Mouse (Mus musculus) CH12.LX (cell line): ENCODE results near the gene Tbcel. TPM values are rescaled to one million over a fixed set of nuclear protein-coding genes. Genes with fewer than 3 reads are reported as not detected.

Experiments used
- DNase-seq: peaks from one replicate; pipeline ENCODE4 v3.0.0-alpha.2; 2013; ENCODE audit errors: extremely low read depth
- H3K27ac ChIP-seq: 2 replicates; pipeline ENCODE4 v1.5.1; 2012; ENCODE audit warnings: low read depth, mild to moderate bottlenecking, control low read depth, moderate library complexity; ENCODE audit not compliant: insufficient read depth
- H3K27me3 ChIP-seq: replicated peaks from 2 replicates; pipeline ENCODE3; 2012; ENCODE audit warnings: inconsistent platforms
- H3K36me3 ChIP-seq, 2 experiments: replicated peaks in 1 of 2; 2 replicates each; pipeline versions ENCODE3 to v1.6.1; 2012; ENCODE audit warnings: inconsistent platforms in 1 of 2, low read length in 1 of 2, mild to moderate bottlenecking in 1 of 2, mixed read lengths in 1 of 2, moderate library complexity in 1 of 2; ENCODE audit not compliant: control insufficient read depth in 1 of 2, insufficient read depth in 1 of 2
- H3K4me1 ChIP-seq, 2 experiments: 2 replicates each; pipeline ENCODE4 v1.6.1; 2012; ENCODE audit warnings: inconsistent platforms in 1 of 2, moderate library complexity in 1 of 2; ENCODE audit not compliant: insufficient read depth in 2 of 2, control insufficient read depth in 1 of 2
- H3K4me2 ChIP-seq: 2 replicates; pipeline ENCODE4 v1.6.1; 2012; ENCODE audit warnings: low read depth, mild to moderate bottlenecking, control low read depth; ENCODE audit not compliant: poor library complexity, insufficient read depth, severe bottlenecking
- H3K4me3 ChIP-seq, 3 experiments: fragments of 150-350 bp in 1 of 3; sonication (generic) in 1 of 3; replicated peaks in 1 of 3; 2 replicates each; pipeline versions ENCODE3 to v1.5.1; 2011 to 2012; ENCODE audit warnings: low read depth in 2 of 3, low read length in 2 of 3, mild to moderate bottlenecking in 2 of 3, moderate library complexity in 2 of 3, control low read depth in 1 of 3, improper control_type of control experiment in 1 of 3, inconsistent platforms in 1 of 3, mixed read lengths in 1 of 3; ENCODE audit not compliant: poor library complexity in 1 of 3
- H3K79me2 ChIP-seq: replicated peaks from 2 replicates; pipeline ENCODE4 v1.6.1; 2012; ENCODE audit warnings: mild to moderate bottlenecking, moderate library complexity; ENCODE audit not compliant: control insufficient read depth, poor library complexity, insufficient read depth, severe bottlenecking; ENCODE audit errors: extremely low read depth
- H3K9ac ChIP-seq: 2 replicates; pipeline ENCODE4 v1.6.1; 2012; ENCODE audit warnings: low read depth, mild to moderate bottlenecking, control low read depth, moderate library complexity; ENCODE audit not compliant: insufficient read depth
- H3K9me3 ChIP-seq: replicated peaks from 2 replicates; pipeline ENCODE3; 2012; ENCODE audit warnings: low read length, inconsistent platforms, mixed read lengths
- CHD1 ChIP-seq: IDR thresholded peaks from 2 replicates; pipeline ENCODE4 v1.6.1; 2012; ENCODE audit warnings: low read depth, low read length, improper control_type of control experiment, inconsistent platforms
- CHD2 ChIP-seq: IDR thresholded peaks from 2 replicates; pipeline ENCODE4 v1.6.1; 2011; ENCODE audit warnings: low read length, improper control_type of control experiment
- CTCF ChIP-seq, 2 experiments: IDR thresholded peaks in 1 of 2; conservative IDR thresholded peaks in 1 of 2; 2 replicates each; pipeline ENCODE4 v1.5.1; 2011 to 2012; ENCODE audit warnings: low read depth in 2 of 2, low read length in 2 of 2, improper control_type of control experiment in 1 of 2, inconsistent platforms in 1 of 2, mild to moderate bottlenecking in 1 of 2, moderate library complexity in 1 of 2
- E2F4 ChIP-seq: IDR thresholded peaks from 2 replicates; pipeline ENCODE4 v1.6.1; 2011; ENCODE audit warnings: low read depth, low read length, improper control_type of control experiment; ENCODE audit not compliant: insufficient replicate concordance
- ELF1 ChIP-seq: IDR thresholded peaks from 2 replicates; pipeline ENCODE4 v1.6.1; 2014; ENCODE audit warnings: low read depth, mild to moderate bottlenecking, inconsistent platforms, low read length, improper control_type of control experiment
- EP300 ChIP-seq: IDR thresholded peaks from 2 replicates; pipeline ENCODE4 v1.6.1; 2011; ENCODE audit warnings: low read length, improper control_type of control experiment
- ETS1 ChIP-seq: conservative IDR thresholded peaks from 2 replicates; pipeline ENCODE4 v1.6.1; 2012; ENCODE audit warnings: low read depth, mild to moderate bottlenecking, inconsistent platforms, low read length, improper control_type of control experiment, moderate library complexity
- GABPA ChIP-seq: IDR thresholded peaks from 2 replicates; pipeline ENCODE4 v1.6.1; 2012; ENCODE audit warnings: low read depth, low read length, improper control_type of control experiment, inconsistent platforms; ENCODE audit not compliant: insufficient replicate concordance
- HCFC1 ChIP-seq: IDR thresholded peaks from 2 replicates; pipeline ENCODE4 v1.6.1; 2012; ENCODE audit warnings: low read depth, mild to moderate bottlenecking, inconsistent platforms, low read length, improper control_type of control experiment
- IRF4 ChIP-seq: IDR thresholded peaks from 2 replicates; pipeline ENCODE4 v1.6.1; 2014; ENCODE audit warnings: low read depth, mild to moderate bottlenecking, inconsistent platforms, low read length, improper control_type of control experiment
- MAX ChIP-seq: IDR thresholded peaks from 2 replicates; pipeline ENCODE4 v1.6.1; 2011; ENCODE audit warnings: low read length, improper control_type of control experiment
- MAZ ChIP-seq: IDR thresholded peaks from 2 replicates; pipeline ENCODE4 v1.6.1; 2012; ENCODE audit warnings: low read depth, mild to moderate bottlenecking, inconsistent platforms, low read length, improper control_type of control experiment, moderate library complexity
- MXI1 ChIP-seq: IDR thresholded peaks from 2 replicates; pipeline ENCODE4 v1.6.1; 2011; ENCODE audit warnings: mild to moderate bottlenecking, low read depth, low read length, improper control_type of control experiment
- POLR2A ChIP-seq: IDR thresholded peaks from 2 replicates; pipeline ENCODE4 v1.6.1; 2011; ENCODE audit warnings: low read depth, mild to moderate bottlenecking, improper control_type of control experiment, low read length
- RAD21 ChIP-seq: IDR thresholded peaks from 2 replicates; pipeline ENCODE4 v1.6.1; 2011; ENCODE audit warnings: low read depth, mild to moderate bottlenecking, low read length, improper control_type of control experiment, moderate library complexity
- SMC3 ChIP-seq: IDR thresholded peaks from 2 replicates; pipeline ENCODE4 v1.6.1; 2011; ENCODE audit warnings: low read depth, low read length, improper control_type of control experiment
- TCF12 ChIP-seq: IDR thresholded peaks from 2 replicates; pipeline ENCODE4 v1.6.1; 2014; ENCODE audit warnings: low read depth, mild to moderate bottlenecking, inconsistent platforms, low read length, improper control_type of control experiment
- UBTF ChIP-seq: IDR thresholded peaks from 2 replicates; pipeline ENCODE4 v1.6.1; 2012; ENCODE audit warnings: low read depth, mild to moderate bottlenecking, inconsistent platforms, low read length, improper control_type of control experiment, moderate library complexity
- USF2 ChIP-seq: conservative IDR thresholded peaks from 2 replicates; pipeline ENCODE4 v1.6.1; 2011; ENCODE audit warnings: low read depth, low read length, improper control_type of control experiment
- ZC3H11A ChIP-seq: IDR thresholded peaks from 2 replicates; pipeline ENCODE4 v1.6.1; 2012; ENCODE audit warnings: low read depth, mild to moderate bottlenecking, inconsistent platforms, low read length, improper control_type of control experiment
- ZKSCAN1 ChIP-seq: IDR thresholded peaks from 2 replicates; pipeline ENCODE4 v1.6.1; 2012; ENCODE audit warnings: low read depth, inconsistent platforms, low read length, improper control_type of control experiment, borderline replicate concordance
- ZMIZ1 ChIP-seq: IDR thresholded peaks from 2 replicates; pipeline ENCODE4 v1.6.1; 2012; ENCODE audit warnings: low read depth, mild to moderate bottlenecking, inconsistent platforms, low read length, improper control_type of control experiment
- dilution Hi-C: fragments of 300-500 bp; cut with MboI; formaldehyde crosslinking; loops from 2 replicates; pipeline ENCODE4 v1.14.3; 2020; ENCODE audit warnings: low sequenced_read_pairs; ENCODE audit not compliant: extremely low pct_unique_long_range_greater_than_20kb, extremely low pct_ligation_motif_present
- in situ Hi-C: fragments of 300-500 bp; cut with MboI; formaldehyde crosslinking; loops from 3 replicates; pipeline ENCODE4 v1.14.3; 2019; ENCODE audit warnings: low sequenced_read_pairs, low pct_ligation_motif_present, low pct_unique_long_range_greater_than_20kb, mixed read lengths
- polyA plus RNA-seq: library from polyadenylated mRNA; unstranded; fragments of >175 nt; gene quantifications from 2 replicates; pipeline ENCODE4 v1.2.1, GENCODE M21; 2012; ENCODE audit warnings: low read depth; ENCODE audit not compliant: insufficient read length
- total RNA-seq, 2 experiments: library from RNA; depleted of rRNA; stranded (reverse); fragments of 300-350 nt in 1 of 2; fragments of >200 nt in 1 of 2; gene quantifications; 2 replicates each; pipeline ENCODE4 v1.2.3; 2012 to 2014

The Tbcel gene
- total and polyA plus RNA-seq, 3 experiments, result 5.3 to 10.0 (median 5.9) TPM

DNA sequence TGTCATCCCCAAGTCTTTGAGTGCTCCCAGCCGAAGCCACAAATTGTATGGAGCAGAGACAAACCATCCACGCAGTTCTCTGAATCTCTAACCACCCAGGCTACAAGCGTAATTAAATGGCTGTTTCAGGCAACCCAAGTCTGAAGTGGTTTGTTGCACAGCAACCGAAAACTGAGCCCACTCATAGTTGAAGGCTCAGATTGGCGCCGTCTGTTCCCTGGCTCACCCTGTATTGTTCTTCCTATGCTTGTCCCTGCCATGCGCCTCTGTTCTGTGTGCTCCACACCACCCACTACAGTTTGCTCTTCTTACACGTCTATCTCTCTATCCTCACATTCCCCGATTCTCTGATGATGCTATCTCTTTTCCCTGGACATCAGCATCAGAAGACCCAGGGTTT is 15.8 kb downstream of the Tbcel start:
- H3K4me1 ChIP-seq, result no peaks in the 10 kb centered on the region
- no peak for TF ChIP-seq MAZ
- no peak for TF ChIP-seq ELF1
- no peak for TF ChIP-seq ZMIZ1
- no peak for TF ChIP-seq CTCF (conservative IDR thresholded peaks at IDR 0.05 in 1 of 2, IDR thresholded peaks at IDR 0.05 in 1 of 2; ENCODE audit: low read depth in 2 of 2, low read length in 2 of 2)
- TF ChIP-seq SMC3, result no peak
- no peak for TF ChIP-seq ZKSCAN1
- TF ChIP-seq USF2, result no peak
- no peak for TF ChIP-seq CHD2
- no peak for TF ChIP-seq GABPA
- no peak for TF ChIP-seq EP300
- TF ChIP-seq TCF12, result no peak
- H3K9me3 ChIP-seq, result peaks cover 7% of the 10 kb centered on the region
- H3K36me3 ChIP-seq, result no peaks in the 10 kb centered on the region
- H3K27me3 ChIP-seq, result peaks cover 2% of the 10 kb centered on the region
- no peaks in the 10 kb centered on the region for H3K79me2 ChIP-seq
- no peak for DNase-seq
- H3K9ac ChIP-seq, result no peak overlapping the region
- no peak overlapping the region for H3K4me3 ChIP-seq
- in situ Hi-C loops (no loop called here), dilution Hi-C loops (no loop called here)
- H3K27ac ChIP-seq, result no peak overlapping the region
- no peak overlapping the region for H3K4me2 ChIP-seq

DNA sequence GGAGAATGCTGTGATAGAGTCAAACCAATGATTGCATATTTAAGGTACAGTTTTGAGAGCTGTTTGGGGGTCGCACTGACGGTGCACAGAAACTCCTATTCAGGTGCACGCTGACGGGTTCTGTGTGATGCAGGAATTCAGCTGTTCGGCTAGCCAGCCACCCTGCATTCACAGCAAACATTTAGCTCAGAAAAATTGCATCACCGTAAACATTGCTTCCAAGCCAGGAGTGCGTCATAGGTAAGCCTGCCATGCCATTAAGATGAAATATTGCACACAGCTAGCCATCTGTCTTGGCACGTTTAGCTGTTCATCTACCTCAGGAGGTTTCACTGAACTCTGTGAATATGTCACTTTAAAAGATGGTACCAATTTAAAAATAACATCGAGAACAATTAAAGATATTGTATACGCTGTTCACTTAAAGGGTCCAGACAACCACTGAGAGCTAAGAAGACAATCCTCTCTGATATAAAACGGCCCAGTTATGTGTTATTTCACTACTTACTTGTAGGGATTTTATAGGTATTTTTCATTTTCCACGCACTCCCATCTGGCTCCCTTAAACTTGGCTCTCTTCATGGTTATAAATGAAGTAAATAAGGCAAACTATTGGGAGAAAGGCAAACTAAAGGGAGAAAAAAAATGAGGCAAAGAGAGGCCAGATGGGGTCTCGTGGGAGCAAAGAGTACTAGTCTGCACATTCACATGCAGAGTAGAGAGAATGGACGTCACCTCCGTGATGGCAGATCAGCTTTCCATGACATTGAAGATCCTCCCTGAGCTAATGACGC is 16.8 kb downstream of the Tbcel start:
- Histone ChIP-seq H3K27ac (no peak overlapping the region), H3K79me2 (no peaks in the 10 kb centered on the region), H3K4me1 (no peaks in the 10 kb centered on the region), H3K36me3 (no peaks in the 10 kb centered on the region), H3K27me3 (peaks cover 2% of the 10 kb centered on the region), H3K9me3 (no peaks in the 10 kb centered on the region), H3K9ac (no peak overlapping the region), H3K4me2 (no peak overlapping the region), H3K4me3 (no peak overlapping the region)
- TF ChIP-seq UBTF (no peak), CHD2 (no peak), USF2 (no peak), ZC3H11A (no peak), MAX (no peak), POLR2A (no peak), MAZ (no peak), MXI1 (no peak), ELF1 (no peak), TCF12 (no peak), RAD21 (no peak), ZMIZ1 (no peak), CHD1 (no peak), IRF4 (no peak), HCFC1 (no peak), ETS1 (no peak), E2F4 (no peak), ZKSCAN1 (no peak)
- in situ Hi-C loops (no loop called here), dilution Hi-C loops (no loop called here)
- DNase-seq, result no peak
